Mouse (Mus musculus) midbrain, embryonic 13.5 days (tissue): Measurements from ENCODE around the gene Uba7. TPM values are rescaled to one million over a fixed set of nuclear protein-coding genes. Genes with fewer than 3 reads are reported as not detected.

Experiments used
- ATAC-seq: fragments of 200-750 bp; cut with Nextera tagmentation; 2 replicates; pipeline ENCODE4 v1.8.0; 2017; ENCODE audit warnings: mild to moderate bottlenecking, moderate TSS enrichment, moderate library complexity
- H3K27ac ChIP-seq: fragments of 300-500 bp; sonication (generic); 2 replicates; pipeline ENCODE4 v1.5.1; 2015; ENCODE audit warnings: inconsistent platforms, mild to moderate bottlenecking, moderate library complexity
- H3K27me3 ChIP-seq: fragments of 300-500 bp; sonication (generic); 2 replicates; pipeline ENCODE4 v1.6.1; 2015; ENCODE audit warnings: mild to moderate bottlenecking, inconsistent platforms
- H3K36me3 ChIP-seq: fragments of 300-500 bp; sonication (generic); 2 replicates; pipeline ENCODE4 v1.6.1; 2015; ENCODE audit warnings: mild to moderate bottlenecking, inconsistent platforms
- H3K4me1 ChIP-seq: fragments of 300-500 bp; sonication (generic); replicated peaks from 2 replicates; pipeline ENCODE4 v1.6.1; 2015; ENCODE audit warnings: inconsistent platforms
- H3K4me2 ChIP-seq: fragments of 300-500 bp; sonication (generic); replicated peaks from 2 replicates; pipeline ENCODE4 v1.6.1; 2015; ENCODE audit warnings: moderate library complexity, mild to moderate bottlenecking, inconsistent platforms
- H3K4me3 ChIP-seq: fragments of 300-500 bp; sonication (generic); replicated peaks from 2 replicates; pipeline ENCODE4 v1.5.1; 2015; ENCODE audit warnings: mild to moderate bottlenecking, inconsistent platforms
- H3K9ac ChIP-seq: fragments of 300-500 bp; sonication (generic); replicated peaks from 2 replicates; pipeline ENCODE4 v1.6.1; 2015; ENCODE audit warnings: mild to moderate bottlenecking, inconsistent platforms
- H3K9me3 ChIP-seq: fragments of 300-500 bp; sonication (generic); 2 replicates; pipeline ENCODE4 v1.6.1; 2016; ENCODE audit warnings: mild to moderate bottlenecking, inconsistent platforms
- WGBS: fragments of 180-500 bp; shearing (Covaris S2); methylation state at CpG from one replicate; pipeline ENCODE4 v1.1.7; 2015; 5-methylcytosine and 5-hydroxymethylcytosine counted together
- polyA plus RNA-seq: library from polyadenylated mRNA; unstranded; fragments of >200 nt; fragmentation: Nextera tagmentation; extraction: Ambion mirVana; gene quantifications from 2 replicates; pipeline ENCODE4 v1.2.1, GENCODE M21; 2015

Uba7 gene
- polyA plus RNA-seq, 1 experiment from 2014 or later: 3.5 TPM

GRCm38 (mm10) chr9:107984052-107984753 lies 8.9 kb downstream of the Uba7 start:
- no peak overlapping the region for H3K27ac ChIP-seq

GRCm38 (mm10) chr9:107984754-107985055 lies 9.4 kb downstream of the Uba7 start:
- H3K27ac ChIP-seq: no peak overlapping the region
- no peak for ATAC-seq
- peaks cover 25% of the 10 kb centered on the region for H3K27me3 ChIP-seq
- H3K4me2 ChIP-seq: peak overlapping the region; percentile 76
- H3K36me3 ChIP-seq: no peaks in the 10 kb centered on the region
- peaks cover 33% of the 10 kb centered on the region for H3K4me1 ChIP-seq
- no peaks in the 10 kb centered on the region for H3K9me3 ChIP-seq
- peak overlapping the region; percentile 71 for H3K9ac ChIP-seq
- 76% methylated on average over 9 of the region's 9 CpGs for WGBS
- H3K4me3 ChIP-seq: peak overlapping the region; percentile 63

More at GRCm38 (mm10) chr9:107984052-107984753, 8.9 kb downstream of the Uba7 start:
- Histone ChIP-seq H3K9ac (0 out of 2 replicates have a peak overlapping the region, but pooled peaks have one; percentile 10), H3K9me3 (no peaks in the 10 kb centered on the region), H3K36me3 (no peaks in the 10 kb centered on the region), H3K4me2 (peak overlapping the region; percentile 76), H3K4me3 (peak overlapping the region; percentile 63), H3K27me3 (peaks cover 25% of the 10 kb centered on the region), H3K4me1 (peaks cover 33% of the 10 kb centered on the region)
- WGBS: 80% methylated on average over 19 of the region's 19 CpGs
- no peak for ATAC-seq

- H3K9ac ChIP-seq: peak within 1 kb of the TSS; percentile 71
- peaks cover 25% of the 10 kb centered on the region for H3K27me3 ChIP-seq
- peak; percentile 79 for ATAC-seq
- no peaks in the 10 kb centered on the region for H3K36me3 ChIP-seq
- H3K4me1 ChIP-seq: peaks cover 33% of the 10 kb centered on the region
- H3K4me2 ChIP-seq: peak within 1 kb of the TSS; percentile 76
- no peaks in the 10 kb centered on the region for H3K9me3 ChIP-seq
- H3K4me3 ChIP-seq: peak within 1 kb of the TSS; percentile 63
- WGBS: under 1% methylated on average over 58 of the region's 58 CpGs
- H3K27ac ChIP-seq: peak within 1 kb of the TSS; percentile 16; the same call in 1 of the 2 replicates
Measured at GRCm38 (mm10) chr9:107985131-107986119, 10.1 kb downstream of the Uba7 start, which contains the start of gene Inka1. Gene Inka1 (minus strand): TSS chr9:107985879.

- H3K27me3 ChIP-seq: peaks cover 25% of the 10 kb centered on the region
- H3K9me3 ChIP-seq: no peaks in the 10 kb centered on the region
- H3K4me3 ChIP-seq: peak overlapping the region; percentile 63; the same call in 1 of the 2 replicates
- ATAC-seq: peak; percentile 65
- H3K4me2 ChIP-seq: peak overlapping the region; percentile 76
- no peak overlapping the region for H3K9ac ChIP-seq
- WGBS: 9% methylated on average over 18 of the region's 18 CpGs
- H3K4me1 ChIP-seq: peaks cover 33% of the 10 kb centered on the region
- H3K36me3 ChIP-seq: no peaks in the 10 kb centered on the region
- H3K27ac ChIP-seq: no peak overlapping the region
Measured at GRCm38 (mm10) chr9:107986376-107986775, 11.1 kb downstream of the Uba7 start.

GRCm38 (mm10) chr9:107987950-107988349 lies 12.6 kb downstream of the Uba7 start:
- H3K27me3 ChIP-seq: peaks cover 23% of the 10 kb centered on the region
- peaks cover 24% of the 10 kb centered on the region for H3K4me1 ChIP-seq
- ATAC-seq: no peak

GRCm38 (mm10) chr9:107992197-107992596 lies 16.9 kb downstream of the Uba7 start, which contains the start of gene Cdhr4:
Gene Cdhr4 (plus strand): TSS chr9:107992497.
- ATAC-seq: no peak

More at GRCm38 (mm10) chr9:107987950-107988349, 12.6 kb downstream of the Uba7 start:
- H3K4me2 ChIP-seq: no peak overlapping the region
- H3K36me3 ChIP-seq: no peaks in the 10 kb centered on the region
- H3K4me3 ChIP-seq: no peak overlapping the region
- 89% methylated on average over 3 of the region's 3 CpGs for WGBS
- no peak overlapping the region for H3K27ac ChIP-seq
- H3K9me3 ChIP-seq: no peaks in the 10 kb centered on the region
- H3K9ac ChIP-seq: no peak overlapping the region

GRCm38 (mm10) chr9:107993013-107993412 lies 17.7 kb downstream of the Uba7 start:
- no peak for ATAC-seq
- Histone ChIP-seq H3K4me3 (no peak overlapping the region), H3K9me3 (no peaks in the 10 kb centered on the region), H3K36me3 (no peaks in the 10 kb centered on the region), H3K27me3 (no peaks in the 10 kb centered on the region), H3K4me2 (no peak overlapping the region), H3K4me1 (no peaks in the 10 kb centered on the region), H3K27ac (no peak overlapping the region), H3K9ac (no peak overlapping the region)
- WGBS: 85% methylated on average over 11 of the region's 11 CpGs

More at GRCm38 (mm10) chr9:107992197-107992596, 16.9 kb downstream of the Uba7 start, which contains the start of gene Cdhr4:
- Histone ChIP-seq H3K4me2 (no peak within 1 kb of the TSS), H3K9ac (no peak within 1 kb of the TSS), H3K27ac (no peak within 1 kb of the TSS), H3K27me3 (no peaks in the 10 kb centered on the region), H3K4me3 (no peak within 1 kb of the TSS), H3K9me3 (no peaks in the 10 kb centered on the region), H3K4me1 (no peaks in the 10 kb centered on the region), H3K36me3 (no peaks in the 10 kb centered on the region)
- 75% methylated on average over 2 of the region's 2 CpGs for WGBS

GRCm38 (mm10) chr9:107994464-107994863 lies 19.2 kb downstream of the Uba7 start:
- no peak for ATAC-seq
- H3K9ac ChIP-seq: no peak overlapping the region
- no peak overlapping the region for H3K4me2 ChIP-seq
- no peaks in the 10 kb centered on the region for H3K36me3 ChIP-seq
- no peaks in the 10 kb centered on the region for H3K27me3 ChIP-seq
- H3K4me3 ChIP-seq: no peak overlapping the region
- 68% methylated on average over 2 of the region's 2 CpGs for WGBS
- H3K9me3 ChIP-seq: no peaks in the 10 kb centered on the region
- no peaks in the 10 kb centered on the region for H3K4me1 ChIP-seq
- no peak overlapping the region for H3K27ac ChIP-seq

- Histone ChIP-seq H3K9me3 (no peaks in the 10 kb centered on the region), H3K4me1 (no peaks in the 10 kb centered on the region), H3K4me3 (no peak overlapping the region), H3K9ac (no peak overlapping the region), H3K27me3 (no peaks in the 10 kb centered on the region), H3K36me3 (no peaks in the 10 kb centered on the region), H3K27ac (no peak overlapping the region), H3K4me2 (no peak overlapping the region)
- WGBS: 93% methylated on average over 21 of the region's 21 CpGs
- no peak for ATAC-seq
Measured at GRCm38 (mm10) chr9:107995513-107995912, 20.2 kb downstream of the Uba7 start.

GRCm38 (mm10) chr9:107996049-107996448 lies 20.7 kb downstream of the Uba7 start, which contains the start of gene Gm20662:
Gene Gm20662 (plus strand): TSS chr9:107996349.
- 94% methylated on average over 5 of the region's 5 CpGs for WGBS
- Histone ChIP-seq H3K27ac (no peak within 1 kb of the TSS), H3K4me3 (no peak within 1 kb of the TSS), H3K4me1 (no peaks in the 10 kb centered on the region), H3K27me3 (no peaks in the 10 kb centered on the region), H3K9me3 (no peaks in the 10 kb centered on the region), H3K36me3 (no peaks in the 10 kb centered on the region), H3K9ac (no peak within 1 kb of the TSS), H3K4me2 (no peak within 1 kb of the TSS)
- no peak for ATAC-seq

- peak within 1 kb of the TSS; percentile 98 for H3K9ac ChIP-seq
- peak; percentile 98 for ATAC-seq
- H3K36me3 ChIP-seq: no peaks in the 10 kb centered on the region
- no peaks in the 10 kb centered on the region for H3K27me3 ChIP-seq
- H3K4me2 ChIP-seq: peak within 1 kb of the TSS; percentile 88
- peak within 1 kb of the TSS; percentile 94 for H3K4me3 ChIP-seq
- peak within 1 kb of the TSS; percentile 97 for H3K27ac ChIP-seq
- WGBS: under 1% methylated on average over 51 of the region's 51 CpGs
- H3K9me3 ChIP-seq: no peaks in the 10 kb centered on the region
- H3K4me1 ChIP-seq: peaks cover 40% of the 10 kb centered on the region
Measured at GRCm38 (mm10) chr9:108001922-108002770, 26.8 kb downstream of the Uba7 start, which contains the start of gene Ip6k1. Gene Ip6k1 (plus strand): TSS chr9:108002501.
